Mouse (Mus musculus): ENCODE data around the gene Dapk1.

Dapk1 gene

GRCm38 (mm10) chr13:60616036-60616435, 14.3 kb downstream of the Dapk1 start:
- DNase-seq, result no peak

- no peak for DNase-seq
Measured at GRCm38 (mm10) chr13:60618287-60618686, 16.5 kb downstream of the Dapk1 start.

GRCm38 (mm10) chr13:60619723-60620122, 18.0 kb downstream of the Dapk1 start:
- no peak for DNase-seq

DNA sequence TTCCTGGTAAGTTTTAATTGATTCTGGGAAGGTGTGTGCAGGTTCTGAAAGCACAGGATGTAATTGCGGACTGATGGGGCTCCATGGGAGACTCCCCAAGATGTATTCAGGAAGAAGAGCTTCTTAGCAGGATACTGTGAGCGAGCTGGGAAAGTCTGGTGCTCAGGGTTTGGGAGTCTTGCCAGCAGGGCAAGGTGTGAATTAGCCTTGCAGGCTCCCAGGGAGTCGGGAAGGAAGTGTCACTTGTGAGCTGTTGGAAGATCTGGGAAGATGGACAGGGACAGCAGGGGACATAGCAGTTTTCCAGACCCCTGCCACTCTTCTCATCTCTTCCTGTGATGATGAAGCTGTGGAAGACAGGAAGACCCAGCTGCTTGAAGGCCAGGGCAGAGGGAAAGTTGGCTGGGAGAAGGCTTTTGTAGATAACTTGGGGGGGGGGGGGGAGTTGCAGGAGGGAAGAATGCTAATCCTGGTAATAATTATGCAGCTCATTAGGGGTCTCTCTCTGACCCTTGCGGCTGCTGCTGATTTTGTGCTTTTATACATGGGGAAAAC, 19.7 kb downstream of the Dapk1 start:
- DNase-seq, result no peak

DNA sequence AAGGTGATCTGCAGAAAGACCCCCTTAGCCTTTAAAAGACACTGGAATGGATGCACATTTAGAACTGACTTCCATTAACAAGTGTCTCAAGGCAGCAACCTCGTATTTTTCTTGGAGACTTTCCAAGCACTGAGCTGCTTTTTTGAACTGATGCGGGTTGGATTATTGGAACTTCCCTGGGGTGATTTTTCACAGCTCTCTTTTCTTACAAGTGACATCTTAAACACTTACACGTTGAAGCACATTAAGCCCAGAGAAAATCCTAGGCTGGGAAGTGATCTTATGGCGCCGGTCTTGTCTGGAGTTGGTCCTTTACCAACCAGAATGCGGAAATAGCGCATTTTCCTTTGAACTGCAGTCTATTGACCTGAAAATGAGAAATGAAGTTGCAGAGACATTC, 23.8 kb downstream of the Dapk1 start:
- no peak for DNase-seq

GRCm38 (mm10) chr13:60627843-60628656, 26.3 kb downstream of the Dapk1 start:
- no peak for DNase-seq

DNA sequence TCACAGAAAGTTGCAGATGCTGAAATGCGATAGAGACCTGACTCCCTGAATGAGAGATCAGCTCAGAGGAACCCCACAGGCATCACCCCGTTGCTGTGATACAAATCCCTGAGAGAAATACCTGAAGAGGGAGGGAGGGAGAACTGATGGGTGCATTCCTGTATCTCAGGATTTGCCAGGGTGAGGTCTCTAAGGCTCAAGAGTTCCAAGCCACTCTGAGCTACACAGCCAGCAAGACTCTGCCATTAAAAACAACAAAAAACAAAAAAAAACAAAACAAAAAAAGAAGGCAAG, 26.9 kb downstream of the Dapk1 start:
- DNase-seq, result no peak

- no peak for DNase-seq
Measured at GRCm38 (mm10) chr13:60629419-60629818, 27.7 kb downstream of the Dapk1 start.

GRCm38 (mm10) chr13:60633945-60634344, 32.2 kb downstream of the Dapk1 start:
- DNase-seq, result no peak

DNA sequence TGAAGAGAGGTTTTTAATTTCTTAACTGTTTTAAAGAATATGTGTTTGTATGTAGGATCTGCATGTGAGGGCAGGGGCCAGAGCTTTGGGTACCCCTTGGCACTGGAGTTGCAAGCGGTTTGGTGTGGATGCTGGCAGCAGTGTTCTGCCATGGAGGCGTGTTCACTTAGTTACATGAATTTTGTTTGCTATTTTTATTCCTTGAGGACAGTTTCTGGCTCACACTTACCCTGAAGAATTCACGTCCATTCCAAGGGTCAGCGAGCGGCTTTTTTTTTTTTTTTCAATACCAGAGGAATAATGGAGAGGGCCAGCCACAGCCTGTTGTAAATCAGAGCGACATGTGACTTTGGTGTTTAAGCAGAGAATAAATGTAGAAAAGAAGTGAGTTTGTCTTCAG, 33.9 kb downstream of the Dapk1 start:
- DNase-seq, result no peak

- no peak for DNase-seq
Measured at GRCm38 (mm10) chr13:60639482-60640055, 37.8 kb downstream of the Dapk1 start.

- DNase-seq, result no peak
Measured at GRCm38 (mm10) chr13:60640420-60640819, 38.7 kb downstream of the Dapk1 start.

DNA sequence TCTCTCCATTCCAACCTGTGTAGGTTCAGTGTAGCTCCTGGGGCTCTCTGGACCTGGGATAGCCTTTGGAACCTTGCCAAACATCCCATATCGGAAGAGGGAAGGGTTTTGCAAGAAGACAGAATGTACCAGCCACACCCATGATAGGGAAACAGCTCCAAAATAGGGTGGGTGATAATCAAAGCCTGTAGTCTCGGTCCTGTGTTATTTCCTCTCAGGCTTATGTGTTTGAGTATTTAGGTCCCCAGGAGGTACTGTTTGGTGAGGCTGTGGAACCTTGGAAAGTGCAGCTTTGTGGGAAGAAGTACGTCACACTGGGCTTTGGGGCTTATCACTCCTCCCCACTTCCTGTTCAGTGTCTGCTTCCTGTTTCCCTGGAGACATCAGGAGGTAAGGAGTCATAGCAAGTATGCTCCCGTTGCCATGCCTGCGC, 42.7 kb downstream of the Dapk1 start:
- DNase-seq, result no peak

- DNase-seq, result no peak
Measured at GRCm38 (mm10) chr13:60646791-60647190, 45.0 kb downstream of the Dapk1 start.

- DNase-seq, result no peak
Measured at GRCm38 (mm10) chr13:60648350-60648749, 46.6 kb downstream of the Dapk1 start.

DNA sequence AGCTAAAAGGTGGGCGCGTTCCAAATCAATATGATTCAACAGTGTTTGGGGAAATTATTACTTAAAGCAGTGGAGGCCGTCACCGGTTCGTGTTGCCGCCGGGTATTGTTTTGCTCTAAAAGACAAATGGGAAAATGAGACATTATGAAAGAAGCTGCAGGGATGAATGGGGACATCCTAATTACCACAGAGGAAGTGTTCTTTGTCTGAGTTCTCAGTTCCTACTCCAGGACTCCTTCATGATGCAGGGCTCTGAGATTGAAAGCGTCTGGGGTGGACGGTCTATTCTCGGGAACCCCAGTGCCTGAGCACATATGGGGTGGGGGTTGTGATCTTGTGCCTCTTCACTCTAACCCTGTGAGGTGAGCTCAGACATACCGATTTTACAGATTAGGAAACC, 48.3 kb downstream of the Dapk1 start:
- no peak for DNase-seq

GRCm38 (mm10) chr13:60654017-60654565, 52.3 kb downstream of the Dapk1 start:
- DNase-seq, result no peak

DNA sequence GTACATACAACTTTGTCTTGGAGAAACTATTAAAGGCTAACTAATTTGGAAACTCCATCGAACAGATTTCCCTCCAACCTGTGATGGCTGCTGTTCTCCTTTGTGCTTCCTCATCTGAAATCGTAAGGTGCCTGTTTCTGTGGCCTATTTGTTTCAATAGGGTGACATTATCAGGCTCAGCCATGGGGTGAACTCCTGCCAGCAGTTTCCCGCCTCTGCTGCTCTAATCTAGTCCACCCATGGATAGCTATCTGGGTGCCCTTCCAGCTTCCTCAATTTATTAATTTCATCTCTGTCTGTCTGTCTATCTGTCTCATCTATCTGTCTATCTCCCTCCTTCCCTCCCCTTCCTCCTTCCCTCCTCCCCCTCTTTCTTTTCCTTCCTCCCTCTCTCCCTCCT, 53.5 kb downstream of the Dapk1 start:
- no peak for DNase-seq

DNA sequence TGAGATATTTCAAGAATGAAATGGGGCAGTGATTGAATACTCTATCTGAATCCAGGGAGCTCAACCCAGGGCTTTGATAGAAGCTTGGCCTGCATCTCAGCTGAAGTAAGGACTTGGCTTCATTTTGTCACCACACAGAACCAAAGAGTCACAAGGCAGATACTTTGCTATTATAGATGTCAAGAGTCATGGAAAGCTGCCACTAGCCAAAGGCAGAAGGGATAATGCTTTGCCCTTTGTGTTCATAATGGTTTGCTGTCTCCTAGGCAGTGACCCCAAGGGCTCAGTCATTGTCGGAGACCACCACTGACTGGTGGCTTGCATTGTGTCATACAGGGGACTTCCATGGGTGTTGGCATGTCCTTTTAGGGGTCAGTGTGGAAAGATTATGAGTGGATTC, 57.9 kb downstream of the Dapk1 start:
- DNase-seq, result no peak

- no peak for DNase-seq
Measured at GRCm38 (mm10) chr13:60660056-60660455, 58.3 kb downstream of the Dapk1 start.

GRCm38 (mm10) chr13:60660711-60661261, 59.0 kb downstream of the Dapk1 start:
- DNase-seq, result no peak

- DNase-seq, result no peak
Measured at GRCm38 (mm10) chr13:60662493-60663177, 60.9 kb downstream of the Dapk1 start.

- no peak for DNase-seq
Measured at GRCm38 (mm10) chr13:60664058-60664457, 62.3 kb downstream of the Dapk1 start.

Data from B cell, adult 2 months (primary cell).